Mouse (Mus musculus) liver, embryonic 14.5 days (tissue): ENCODE results near the gene Ush2a.

Source experiments
- CTCF ChIP-seq: IDR thresholded peaks from 2 replicates; pipeline ENCODE4 v1.5.1; 2016; ENCODE audit warnings: antibody characterized with exemption, low read depth, control low read depth
- EP300 ChIP-seq: IDR thresholded peaks from 2 replicates; pipeline ENCODE4 v1.6.1; 2016; ENCODE audit warnings: antibody characterized with exemption, low read depth

- no peak for TF ChIP-seq EP300
- no peak for TF ChIP-seq CTCF
Observed at GRCm38 (mm10) chr1:188269071-188269470, 7.2 kb downstream of the Ush2a start.
